Mouse (Mus musculus) stomach, adult 2 months (tissue): ENCODE measurements around the gene Txnl4b. TPM values are rescaled to one million over a fixed set of nuclear protein-coding genes. Genes with fewer than 3 reads are reported as not detected.

ENCODE experiments used
- polyA plus RNA-seq: library from polyadenylated mRNA; depleted of rRNA; stranded (reverse); fragments of >200 nt; gene quantifications from 2 replicates; pipeline ENCODE4 v1.2.3, GENCODE M21; 2012; rRNA removed

Gene Txnl4b
- 1.2 and 1.6 TPM in 2 replicates for polyA plus RNA-seq

DNA sequence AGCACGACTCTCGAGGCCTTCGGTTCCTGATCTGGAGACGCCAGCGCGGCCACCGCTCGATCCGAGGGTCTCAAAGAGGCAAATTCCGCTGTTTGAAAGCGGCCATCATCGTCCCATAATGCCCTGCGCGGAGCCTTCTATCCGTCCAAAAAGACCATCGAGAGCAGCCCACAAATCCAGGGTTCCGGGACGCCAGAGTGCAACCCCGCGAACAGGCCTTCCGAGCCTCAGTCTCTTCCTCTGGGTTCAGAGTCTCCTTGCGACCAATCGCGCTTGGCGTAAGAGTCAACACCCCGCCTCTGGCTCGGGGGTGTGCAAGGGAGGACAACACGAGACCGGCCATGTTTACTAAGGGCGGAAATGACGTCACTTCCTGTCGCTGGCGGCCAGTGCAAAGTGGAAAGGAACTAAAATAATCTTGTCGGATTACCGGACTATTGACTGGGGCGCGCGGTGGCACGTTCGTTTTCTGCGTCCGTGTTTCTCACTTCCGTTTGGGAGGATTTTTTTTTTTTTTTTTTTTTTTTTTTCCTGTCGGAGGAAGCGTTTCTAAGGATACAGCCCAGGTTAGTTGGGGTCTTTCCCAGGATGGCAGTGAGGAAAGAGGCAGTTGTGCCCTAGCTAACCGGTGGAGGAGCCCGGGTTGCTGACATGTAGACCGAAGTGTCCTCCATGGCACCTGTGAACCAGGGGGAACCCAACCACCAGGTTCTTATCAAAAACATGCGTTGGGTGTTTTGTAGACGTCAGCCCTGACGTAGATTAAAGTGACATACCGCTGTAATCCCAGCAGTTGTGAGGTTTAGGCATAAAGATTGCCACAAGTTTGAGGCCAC lies at the start of gene Txnl4b, which contains the start of gene Dhx38:
Txnl4b (plus strand) TSS at position 395 of the 836 bp plus-strand sequence.
Dhx38 (minus strand) TSS at position 364 of the 836 bp plus-strand sequence.

DNA sequence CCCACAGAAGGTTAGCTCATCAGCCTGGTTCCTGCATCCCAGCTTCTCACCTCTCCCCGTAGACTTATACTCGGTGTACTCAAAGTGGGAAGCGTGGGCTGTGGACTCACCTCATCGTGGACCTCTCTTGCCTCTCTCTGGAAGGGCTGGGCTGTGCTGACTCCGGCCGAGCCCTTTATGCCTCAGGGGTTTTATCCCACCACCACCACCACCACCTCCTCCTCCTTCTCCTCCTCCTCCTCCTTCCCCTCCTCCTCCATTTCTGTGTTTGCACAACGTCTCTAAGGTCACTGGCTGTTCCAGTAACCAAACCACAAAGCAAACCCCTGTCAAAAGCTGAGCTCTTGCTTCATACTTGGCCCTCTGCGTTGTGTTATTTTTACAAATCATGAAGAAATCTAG lies 13.2 kb downstream of the Txnl4b start, which contains the start of gene Hp:
Hp (minus strand) TSS at position 273 of the 402 bp plus-strand sequence.

DNA sequence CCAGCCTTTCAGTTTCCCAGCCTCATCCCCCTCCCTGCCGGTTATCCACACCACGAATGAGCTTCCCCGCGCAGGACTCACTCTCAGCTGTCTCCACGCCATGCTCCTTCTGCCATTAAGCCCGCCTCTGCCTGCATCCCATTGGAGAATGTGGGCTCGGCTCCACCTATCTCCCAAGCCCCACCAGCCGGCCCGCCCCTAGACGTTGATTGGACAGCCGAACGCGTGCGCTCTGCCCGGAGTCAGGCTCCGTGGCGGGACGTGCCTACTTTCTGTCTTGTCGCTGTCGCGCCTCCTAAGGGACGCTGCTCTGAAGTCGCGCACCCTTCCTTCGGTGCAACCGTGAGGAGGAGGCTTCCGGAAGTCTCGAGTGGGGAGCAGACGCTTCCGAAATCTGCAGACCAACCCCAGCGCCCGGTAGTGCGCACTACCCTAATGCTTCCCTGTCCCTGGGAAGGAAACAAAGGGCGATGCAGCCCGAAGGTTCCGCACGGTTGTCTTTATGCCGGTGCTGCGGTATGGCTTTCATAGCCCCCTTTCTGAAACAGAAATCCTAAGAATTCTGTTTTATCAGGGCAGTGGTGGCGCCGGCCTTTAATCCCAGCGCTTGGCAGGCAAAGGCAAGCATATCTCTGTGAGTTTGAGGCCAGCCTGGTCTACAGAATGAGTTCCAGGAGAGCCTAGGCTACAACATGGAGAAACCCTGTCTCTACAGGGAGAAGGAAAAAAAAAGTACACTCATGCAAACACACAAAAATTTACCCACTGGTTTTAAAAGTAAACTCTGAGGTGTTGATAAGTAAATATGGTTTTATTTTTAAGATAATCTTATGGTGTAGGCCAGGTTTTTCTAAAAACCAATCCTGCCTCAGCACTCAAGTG lies 42.8 kb downstream of the Txnl4b start, which contains the start of gene Dhodh:
Dhodh (minus strand) TSS at position 403 of the 882 bp plus-strand sequence.

DNA sequence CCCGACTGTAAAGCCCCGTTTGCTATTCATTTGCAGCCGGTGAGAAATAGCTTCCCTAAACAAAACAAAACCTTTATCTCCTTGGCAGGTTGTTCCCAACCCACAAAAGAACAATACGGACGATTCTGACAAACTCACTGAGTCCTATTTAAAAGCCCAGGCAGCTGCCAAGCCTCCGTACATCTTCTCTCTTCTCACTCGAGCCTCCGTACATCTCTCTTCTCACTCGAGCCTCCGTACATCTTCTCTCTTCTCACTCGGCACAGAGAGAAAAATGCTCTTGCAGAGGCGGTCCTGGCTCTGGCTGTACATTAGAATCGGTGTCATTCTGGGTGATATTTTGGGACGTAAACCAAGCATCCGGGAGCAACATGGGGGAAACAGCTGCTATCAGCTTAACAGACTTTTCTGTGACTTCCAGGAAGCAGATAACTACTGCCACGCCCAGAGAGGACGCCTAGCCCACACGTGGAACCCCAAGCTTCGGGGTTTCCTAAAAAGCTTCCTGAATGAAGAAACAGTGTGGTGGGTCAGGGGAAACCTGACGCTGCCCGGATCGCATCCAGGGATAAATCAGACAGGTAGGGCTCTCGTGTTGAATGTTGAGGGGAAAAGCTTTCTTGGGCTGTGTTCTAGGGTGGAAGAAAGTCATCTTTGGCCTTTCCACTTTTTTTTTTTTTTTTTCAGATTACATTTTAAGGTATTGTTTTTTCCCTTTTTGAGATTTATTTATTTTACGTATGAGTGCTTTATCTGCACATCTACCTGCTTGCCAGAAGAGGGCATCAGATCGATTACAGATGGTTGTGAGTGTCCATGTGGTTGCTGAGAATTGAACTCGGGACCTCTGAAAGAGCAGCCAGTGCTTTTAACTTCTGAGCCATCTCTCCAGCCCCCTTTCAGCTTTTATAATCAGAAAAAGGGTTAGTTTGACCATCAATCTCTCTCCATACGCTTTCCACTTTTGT lies 48.8 kb downstream of the Txnl4b start, which contains the start of gene Pkd1l3:
Pkd1l3 (plus strand) TSS at position 275 of the 968 bp plus-strand sequence.

Other genes with a start within 250 kb of the Txnl4b start
- gene Pmfbp1, start 71.9 kb upstream of the Txnl4b start, polyA plus RNA-seq = not detected in 2 replicates
- gene Dhx38, start within 50 bp of the Txnl4b start, polyA plus RNA-seq = 6.4 and 7.2 TPM in 2 replicates
- 7.8 and 9.5 TPM in 2 replicates for gene Hp, start 13.3 kb downstream of the Txnl4b start, polyA plus RNA-seq
- 5.9 and 7.4 TPM in 2 replicates for gene Dhodh, start 42.8 kb downstream of the Txnl4b start, polyA plus RNA-seq
- gene Pkd1l3, start 48.6 kb downstream of the Txnl4b start, polyA plus RNA-seq = 0.03 TPM in 1 of 2 replicates, not detected in the other
- gene Ist1, start 127.4 kb downstream of the Txnl4b start, polyA plus RNA-seq = 12.2 and 17.1 TPM in 2 replicates
- 4.6 and 7.0 TPM in 2 replicates for gene Zfp821, start 139.7 kb downstream of the Txnl4b start, polyA plus RNA-seq
- 2.1 and 2.9 TPM in 2 replicates for gene Atxn1l, start 171.8 kb downstream of the Txnl4b start, polyA plus RNA-seq
- 5.8 and 9.2 TPM in 2 replicates for gene Ap1g1, start 212.7 kb downstream of the Txnl4b start, polyA plus RNA-seq